Mouse (Mus musculus): Measurements from ENCODE around the gene Scamp4. TPM values are rescaled to one million over a fixed set of nuclear protein-coding genes. Genes with fewer than 3 reads are reported as not detected.

Scamp4 gene
- polyA plus RNA-seq, 1 experiment from 2014 or later = 103 TPM

DNA sequence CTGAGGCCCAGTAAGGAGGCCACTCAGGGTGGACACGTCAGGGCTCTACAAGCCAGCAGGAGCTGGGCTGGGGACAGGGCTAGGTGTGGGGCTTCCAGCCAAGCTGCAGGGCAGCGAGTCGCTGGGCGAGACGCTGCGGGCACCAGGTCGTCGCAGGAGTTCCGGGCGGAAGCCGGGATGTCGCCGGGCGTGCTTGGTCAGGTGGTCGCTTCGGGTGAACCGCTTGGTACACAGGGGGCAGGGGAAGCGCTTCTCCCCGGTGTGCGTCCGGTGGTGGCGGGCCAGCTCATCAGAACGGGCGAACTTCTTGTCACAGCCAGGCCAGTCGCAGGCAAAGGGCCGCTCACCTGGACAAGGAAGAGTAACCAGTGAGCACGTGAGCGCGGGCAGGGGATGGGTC is 33.8 kb upstream of the Scamp4 start:
- WGBS = 93% methylated on average over 29 of the region's 29 CpGs
- peaks cover 39% of the 10 kb centered on the region for H3K4me1 ChIP-seq (ENCODE audit: control insufficient read depth, insufficient read depth, low read length)
- no peak overlapping the region for H3K27ac ChIP-seq (ENCODE audit: low read depth, low read length)
- H3K4me3 ChIP-seq (ENCODE audit: low read length) = no peak overlapping the region
- H3K4me2 ChIP-seq (replicated peaks; ENCODE audit: low read depth, low read length) = no peak overlapping the region
- ATAC-seq (ENCODE audit: low FRiP score, low TSS enrichment) = no peak
- no peaks in the 10 kb centered on the region for H3K27me3 ChIP-seq (ENCODE audit: control insufficient read depth, insufficient read depth, low read length)
- peaks cover 14% of the 10 kb centered on the region; the same call in 1 of the 2 replicates for H3K36me3 ChIP-seq (ENCODE audit: control insufficient read depth, insufficient read depth, low read length)
- H3K9ac ChIP-seq (ENCODE audit: low read depth, low read length) = no peak overlapping the region
- no peaks in the 10 kb centered on the region for H3K9me3 ChIP-seq (ENCODE audit: control insufficient read depth, low read length)

DNA sequence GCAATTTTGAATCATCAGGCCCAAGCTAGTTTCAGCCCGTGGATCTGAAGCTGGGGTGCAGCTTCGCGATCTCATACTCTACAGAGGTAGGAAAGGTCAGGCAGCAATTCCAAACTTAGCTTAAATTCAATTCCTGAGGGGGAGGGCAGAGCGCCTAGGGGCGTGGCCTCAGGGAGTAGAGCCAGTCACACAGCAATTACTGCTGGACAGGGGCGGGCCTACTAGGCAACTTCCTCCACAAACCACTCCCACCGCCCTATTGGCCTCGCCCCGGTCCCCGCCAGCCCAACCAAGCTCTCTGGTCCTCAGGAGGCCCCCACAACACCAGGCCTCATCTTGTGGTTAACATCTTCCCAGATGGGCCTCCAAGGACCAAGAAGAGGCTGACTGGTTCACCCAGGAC is 33.0 kb upstream of the Scamp4 start:
- Histone ChIP-seq H3K9ac (ENCODE audit: low read depth, low read length) (no peak overlapping the region), H3K27me3 (ENCODE audit: control insufficient read depth, insufficient read depth, low read length) (no peaks in the 10 kb centered on the region), H3K9me3 (ENCODE audit: control insufficient read depth, low read length) (no peaks in the 10 kb centered on the region), H3K4me1 (ENCODE audit: control insufficient read depth, insufficient read depth, low read length) (peaks cover 44% of the 10 kb centered on the region), H3K4me2 (replicated peaks; ENCODE audit: low read depth, low read length) (0 out of 2 replicates have a peak overlapping the region, but pooled peaks have one; percentile 10), H3K36me3 (ENCODE audit: control insufficient read depth, insufficient read depth, low read length) (peaks cover 14% of the 10 kb centered on the region; the same call in 1 of the 2 replicates), H3K27ac (ENCODE audit: low read depth, low read length) (no peak overlapping the region), H3K4me3 (ENCODE audit: low read length) (no peak overlapping the region; the same call in 1 of the 2 replicates)
- peak; percentile 20; the same call in 1 of the 2 replicates for ATAC-seq (ENCODE audit: low FRiP score, low TSS enrichment)
- WGBS = 37% methylated on average over 10 of the region's 10 CpGs

DNA sequence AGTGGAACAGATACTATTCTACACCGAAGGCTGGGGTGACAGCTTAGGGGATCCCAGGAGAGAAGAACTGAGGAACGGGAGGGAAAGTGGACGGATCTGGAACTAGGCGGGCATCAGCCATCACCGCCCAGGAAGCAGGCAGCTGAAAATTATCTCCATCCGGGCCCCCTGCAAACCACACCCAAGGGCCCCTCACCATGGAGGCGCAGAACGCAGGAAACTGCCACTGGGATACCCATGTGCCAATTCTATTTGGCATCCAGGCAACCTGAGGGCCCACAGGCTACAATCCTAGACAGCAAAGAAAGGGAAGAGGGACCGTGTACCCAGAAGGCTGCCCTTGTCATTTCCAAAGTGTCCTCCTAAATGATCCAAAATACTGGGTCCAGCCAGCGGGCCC is 32.3 kb upstream of the Scamp4 start:
- ATAC-seq (ENCODE audit: low FRiP score, low TSS enrichment) = no peak
- Histone ChIP-seq H3K4me1 (ENCODE audit: control insufficient read depth, insufficient read depth, low read length) (peaks cover 51% of the 10 kb centered on the region), H3K36me3 (ENCODE audit: control insufficient read depth, insufficient read depth, low read length) (peaks cover 14% of the 10 kb centered on the region; the same call in 1 of the 2 replicates), H3K27ac (ENCODE audit: low read depth, low read length) (no peak overlapping the region), H3K9ac (ENCODE audit: low read depth, low read length) (no peak overlapping the region), H3K4me3 (ENCODE audit: low read length) (no peak overlapping the region), H3K4me2 (replicated peaks; ENCODE audit: low read depth, low read length) (no peak overlapping the region; the same call in 1 of the 2 replicates), H3K9me3 (ENCODE audit: control insufficient read depth, low read length) (no peaks in the 10 kb centered on the region), H3K27me3 (ENCODE audit: control insufficient read depth, insufficient read depth, low read length) (no peaks in the 10 kb centered on the region)
- WGBS = 85% methylated on average over 10 of the region's 10 CpGs

DNA sequence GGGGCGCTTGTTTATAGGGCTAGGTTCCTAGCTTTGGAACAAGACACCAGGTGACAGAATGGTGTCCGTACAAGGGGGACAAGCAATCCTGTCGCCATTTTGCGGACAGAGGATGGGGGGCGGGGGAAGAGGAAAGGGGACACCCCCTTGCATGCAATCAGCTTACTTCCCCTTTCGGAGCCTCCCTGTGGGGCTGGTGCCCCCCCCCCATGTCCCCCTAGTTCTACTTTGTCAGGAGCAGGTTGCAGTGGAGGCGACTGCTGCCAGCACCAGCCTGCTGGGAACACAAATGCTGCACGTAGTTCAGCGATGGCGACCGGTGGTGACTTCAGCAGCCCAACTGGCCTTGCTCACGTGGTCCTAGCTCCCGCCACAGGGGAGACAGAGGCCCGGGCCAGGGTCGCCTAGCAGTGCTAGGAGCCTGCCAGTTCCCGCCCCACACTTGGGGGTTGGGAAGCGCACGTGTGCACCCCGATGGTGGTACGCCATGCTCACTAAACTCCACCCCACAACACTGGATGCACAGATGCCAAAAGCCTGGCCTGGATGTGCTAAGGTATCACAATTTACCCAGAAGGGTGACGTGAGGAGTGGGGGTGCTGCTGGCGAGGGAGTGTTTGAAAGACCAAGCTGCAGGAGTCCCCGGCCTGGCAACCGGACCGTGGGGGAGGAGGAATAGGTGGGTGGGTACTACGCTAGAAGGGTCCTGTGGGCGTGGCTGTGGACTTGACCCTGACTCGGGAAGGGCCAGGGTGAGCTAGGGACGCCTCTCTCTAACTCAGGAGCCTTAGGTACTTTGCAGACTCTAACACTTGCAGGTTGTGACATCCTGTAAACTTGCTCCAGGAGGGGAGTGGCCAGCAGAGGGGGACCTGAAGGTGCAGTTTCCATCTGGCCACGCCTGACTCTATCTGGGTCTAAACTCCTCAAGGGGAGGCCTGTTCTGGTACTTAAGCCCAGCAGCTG is 31.5 kb upstream of the Scamp4 start:
- 19% methylated on average over 30 of the region's 30 CpGs for WGBS
- Histone ChIP-seq H3K9me3 (ENCODE audit: control insufficient read depth, low read length) (no peaks in the 10 kb centered on the region), H3K4me3 (ENCODE audit: low read length) (peak overlapping the region; percentile 21; the same call in 1 of the 2 replicates), H3K4me1 (ENCODE audit: control insufficient read depth, insufficient read depth, low read length) (peaks cover 58% of the 10 kb centered on the region), H3K4me2 (replicated peaks; ENCODE audit: low read depth, low read length) (peak overlapping the region; percentile 50), H3K9ac (ENCODE audit: low read depth, low read length) (peak overlapping the region; percentile 45), H3K27ac (ENCODE audit: low read depth, low read length) (peak overlapping the region; percentile 42; the same call in 1 of the 2 replicates), H3K36me3 (ENCODE audit: control insufficient read depth, insufficient read depth, low read length) (peaks cover 14% of the 10 kb centered on the region; the same call in 1 of the 2 replicates), H3K27me3 (ENCODE audit: control insufficient read depth, insufficient read depth, low read length) (no peaks in the 10 kb centered on the region)
- ATAC-seq (ENCODE audit: low FRiP score, low TSS enrichment) = peak; percentile 14; the same call in 1 of the 2 replicates

DNA sequence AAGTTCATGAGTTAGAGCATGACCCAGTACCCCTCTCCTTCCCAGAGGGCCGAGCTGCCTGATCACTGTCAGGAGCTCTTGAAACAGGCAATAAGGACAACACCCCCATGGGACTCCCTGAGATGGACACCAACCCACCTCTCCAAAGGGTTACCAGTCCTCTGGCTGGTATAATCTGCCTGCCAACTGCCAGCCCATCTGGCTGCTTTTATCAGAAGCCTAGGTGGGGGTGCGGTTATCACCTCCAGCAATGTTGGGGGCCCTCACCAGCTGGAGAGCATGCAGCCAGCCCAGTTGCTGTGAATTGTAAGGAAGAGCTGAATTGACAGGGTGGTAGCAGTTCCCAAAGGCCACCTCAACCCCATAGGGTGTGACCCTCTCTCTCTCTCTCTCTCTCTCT is 30.2 kb upstream of the Scamp4 start:
- no peak for ATAC-seq (ENCODE audit: low FRiP score, low TSS enrichment)
- Histone ChIP-seq H3K9me3 (ENCODE audit: control insufficient read depth, low read length) (no peaks in the 10 kb centered on the region), H3K27me3 (ENCODE audit: control insufficient read depth, insufficient read depth, low read length) (no peaks in the 10 kb centered on the region), H3K9ac (ENCODE audit: low read depth, low read length) (no peak overlapping the region), H3K4me1 (ENCODE audit: control insufficient read depth, insufficient read depth, low read length) (peaks cover 52% of the 10 kb centered on the region), H3K27ac (ENCODE audit: low read depth, low read length) (no peak overlapping the region), H3K36me3 (ENCODE audit: control insufficient read depth, insufficient read depth, low read length) (peaks cover 12% of the 10 kb centered on the region; the same call in 1 of the 2 replicates), H3K4me2 (replicated peaks; ENCODE audit: low read depth, low read length) (no peak overlapping the region), H3K4me3 (ENCODE audit: low read length) (no peak overlapping the region)
- 74% methylated on average over 2 of the region's 2 CpGs for WGBS

DNA sequence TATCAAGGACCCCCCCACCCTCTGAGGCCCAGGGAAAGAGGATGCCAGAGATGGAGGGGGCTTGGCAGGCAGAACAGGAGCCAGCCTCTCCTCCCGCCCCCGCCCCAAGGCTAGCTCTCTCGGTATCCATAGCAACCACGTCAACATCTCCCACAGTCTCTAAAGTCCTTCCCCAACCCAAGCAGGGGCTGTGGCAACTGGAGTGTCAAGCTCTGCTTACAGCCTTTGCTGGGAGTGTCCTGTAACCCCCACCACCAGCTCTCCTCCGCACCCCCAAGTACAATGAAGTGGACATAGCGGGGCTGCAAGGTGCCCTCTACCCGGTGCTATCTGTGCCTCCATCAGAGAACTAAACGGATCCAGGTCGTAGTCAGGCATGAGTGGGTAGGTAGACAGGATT is 28.7 kb upstream of the Scamp4 start:
- Histone ChIP-seq H3K9me3 (ENCODE audit: control insufficient read depth, low read length) (no peaks in the 10 kb centered on the region), H3K36me3 (ENCODE audit: control insufficient read depth, insufficient read depth, low read length) (no peaks in the 10 kb centered on the region; the same call in 1 of the 2 replicates), H3K9ac (ENCODE audit: low read depth, low read length) (peak overlapping the region; percentile 32; the same call in 1 of the 2 replicates), H3K27ac (ENCODE audit: low read depth, low read length) (no peak overlapping the region), H3K4me1 (ENCODE audit: control insufficient read depth, insufficient read depth, low read length) (peaks cover 61% of the 10 kb centered on the region), H3K27me3 (ENCODE audit: control insufficient read depth, insufficient read depth, low read length) (no peaks in the 10 kb centered on the region), H3K4me3 (ENCODE audit: low read length) (no peak overlapping the region), H3K4me2 (replicated peaks; ENCODE audit: low read depth, low read length) (no peak overlapping the region)
- no peak for ATAC-seq (ENCODE audit: low FRiP score, low TSS enrichment)
- 52% methylated on average over 9 of the region's 9 CpGs for WGBS

DNA sequence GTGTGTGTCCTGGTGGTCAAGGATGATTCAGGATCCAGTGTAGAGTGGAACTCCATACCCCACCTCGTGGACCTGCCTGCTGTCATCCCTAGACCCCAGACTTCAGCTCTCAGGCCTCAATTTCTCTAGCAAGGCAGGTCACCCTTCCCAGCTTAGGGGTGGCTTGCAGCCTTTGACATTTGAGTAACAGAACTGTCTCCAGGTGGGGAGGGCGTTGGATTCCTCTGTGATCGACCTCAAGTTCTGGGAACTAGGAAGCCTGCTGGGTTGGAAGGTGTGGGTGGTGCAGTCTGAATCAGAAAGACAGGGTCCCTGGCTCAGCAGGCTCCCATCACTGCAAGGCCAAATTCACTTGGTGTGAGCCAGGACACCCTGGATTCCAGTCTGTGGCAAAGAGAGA is 27.8 kb upstream of the Scamp4 start:
- H3K36me3 ChIP-seq (ENCODE audit: control insufficient read depth, insufficient read depth, low read length) = no peaks in the 10 kb centered on the region
- H3K4me3 ChIP-seq (ENCODE audit: low read length) = peak overlapping the region; percentile 87; the same call in 1 of the 2 replicates
- H3K27me3 ChIP-seq (ENCODE audit: control insufficient read depth, insufficient read depth, low read length) = no peaks in the 10 kb centered on the region
- WGBS = 70% methylated on average over 3 of the region's 3 CpGs
- H3K4me2 ChIP-seq (replicated peaks; ENCODE audit: low read depth, low read length) = no peak overlapping the region
- peaks cover 59% of the 10 kb centered on the region for H3K4me1 ChIP-seq (ENCODE audit: control insufficient read depth, insufficient read depth, low read length)
- ATAC-seq (ENCODE audit: low FRiP score, low TSS enrichment) = no peak
- no peak overlapping the region for H3K27ac ChIP-seq (ENCODE audit: low read depth, low read length)
- no peaks in the 10 kb centered on the region for H3K9me3 ChIP-seq (ENCODE audit: control insufficient read depth, low read length)
- H3K9ac ChIP-seq (ENCODE audit: low read depth, low read length) = no peak overlapping the region

DNA sequence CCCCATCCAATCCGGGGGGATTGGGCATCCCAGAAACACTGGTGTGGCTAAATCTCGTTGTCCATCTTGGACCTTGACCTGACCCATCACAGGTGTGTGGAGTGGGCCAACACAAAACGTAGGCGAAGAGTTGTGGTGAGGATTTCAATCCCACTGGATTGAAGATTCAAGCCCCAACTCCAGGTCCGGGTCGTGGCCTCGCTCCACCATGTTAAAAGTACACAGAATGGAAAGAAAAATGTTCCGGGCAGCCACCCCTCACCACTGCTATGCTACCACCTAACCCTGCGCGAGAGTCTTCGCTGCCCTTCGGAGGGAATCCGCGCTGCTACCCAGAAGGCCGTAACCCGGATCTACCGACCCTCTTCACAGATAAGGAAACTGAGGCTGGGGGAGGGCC is 26.7 kb upstream of the Scamp4 start:
- no peak for ATAC-seq (ENCODE audit: low FRiP score, low TSS enrichment)
- H3K4me1 ChIP-seq (ENCODE audit: control insufficient read depth, insufficient read depth, low read length) = peaks cover 50% of the 10 kb centered on the region

More for the DNA sequence above, 26.7 kb upstream of the Scamp4 start:
- no peaks in the 10 kb centered on the region for H3K9me3 ChIP-seq (ENCODE audit: control insufficient read depth, low read length)
- no peak overlapping the region for H3K27ac ChIP-seq (ENCODE audit: low read depth, low read length)
- H3K27me3 ChIP-seq (ENCODE audit: control insufficient read depth, insufficient read depth, low read length) = no peaks in the 10 kb centered on the region
- H3K4me2 ChIP-seq (replicated peaks; ENCODE audit: low read depth, low read length) = peak overlapping the region; percentile 72
- H3K36me3 ChIP-seq (ENCODE audit: control insufficient read depth, insufficient read depth, low read length) = no peaks in the 10 kb centered on the region
- peak overlapping the region; percentile 87 for H3K4me3 ChIP-seq (ENCODE audit: low read length)
- H3K9ac ChIP-seq (ENCODE audit: low read depth, low read length) = peak overlapping the region; percentile 89
- WGBS = 11% methylated on average over 17 of the region's 17 CpGs

Data from kidney, embryonic 14.5 days (tissue).